Mouse (Mus musculus) myocyte (in vitro differentiated cells): Measurements from ENCODE around the gene Nol4l. TPM values are rescaled to one million over a fixed set of nuclear protein-coding genes. Genes with fewer than 3 reads are reported as not detected.
"Not testable (repeated sequence)": the region's sequence is repeated elsewhere in the genome, so short reads cannot be mapped to it uniquely, and the experiment has no call there.

Source experiments
- H3K27me3 ChIP-seq: one replicate; pipeline ENCODE4 v1.6.1; 2011; ENCODE audit not compliant: control insufficient read depth, insufficient read depth, insufficient read length
- H3K36me3 ChIP-seq: one replicate; pipeline ENCODE4 v1.6.1; 2011; ENCODE audit not compliant: control insufficient read depth, insufficient read depth
- H3K4me2 ChIP-seq: one replicate; pipeline ENCODE4 v1.6.1; 2011; ENCODE audit warnings: low read depth, control low read depth
- H3K4me3 ChIP-seq: one replicate; pipeline ENCODE4 v1.5.1; 2011; ENCODE audit warnings: mild to moderate bottlenecking, control low read depth, moderate library complexity
- H3K79me2 ChIP-seq: one replicate; pipeline ENCODE4 v1.6.1; 2011; ENCODE audit not compliant: control insufficient read depth, insufficient read depth
- H3ac ChIP-seq: one replicate; pipeline ENCODE4 v1.6.1; 2011; ENCODE audit not compliant: control insufficient read depth, insufficient read length
- CEBPB ChIP-seq: IDR thresholded peaks from 2 replicates; pipeline ENCODE4 v1.6.1; 2011; ENCODE audit warnings: mild to moderate bottlenecking, moderate library complexity; ENCODE audit not compliant: poor library complexity, insufficient read depth, severe bottlenecking
- E2F4 ChIP-seq: IDR thresholded peaks from one replicate; pipeline ENCODE4 v1.6.1; 2011; ENCODE audit warnings: mild to moderate bottlenecking, control low read depth, moderate library complexity; ENCODE audit not compliant: insufficient read depth
- MAX ChIP-seq: IDR thresholded peaks from one replicate; pipeline ENCODE4 v1.6.1; 2011; ENCODE audit warnings: low read depth, mild to moderate bottlenecking, control low read depth
- MYOD1 ChIP-seq, 3 experiments: IDR thresholded peaks; one replicate each; pipeline ENCODE4 v1.6.1; 2011; ENCODE audit warnings: control low read depth in 2 of 3, low read depth in 2 of 3, mild to moderate bottlenecking in 2 of 3, moderate library complexity in 1 of 3; ENCODE audit not compliant: insufficient read length in 2 of 3, control insufficient read depth in 1 of 3
- MYOG ChIP-seq, 3 experiments: IDR thresholded peaks; one replicate each; pipeline ENCODE4 v1.6.1; 2011; ENCODE audit warnings: control low read depth in 2 of 3, low read depth in 2 of 3, mild to moderate bottlenecking in 2 of 3; ENCODE audit not compliant: insufficient read length in 2 of 3, control insufficient read depth in 1 of 3, insufficient read depth in 1 of 3
- POLR2A ChIP-seq: IDR thresholded peaks from one replicate; pipeline ENCODE4 v1.6.1; 2011; ENCODE audit warnings: low read depth, mild to moderate bottlenecking, control low read depth, moderate library complexity; ENCODE audit not compliant: insufficient read length
- POLR2AphosphoS2 ChIP-seq: IDR thresholded peaks from one replicate; pipeline ENCODE4 v1.6.1; 2011; ENCODE audit warnings: low read depth, control low read depth; ENCODE audit not compliant: insufficient read length
- REST ChIP-seq: IDR thresholded peaks from one replicate; pipeline ENCODE4 v1.6.1; 2011; ENCODE audit warnings: mild to moderate bottlenecking, control low read depth, moderate library complexity; ENCODE audit not compliant: insufficient read depth, insufficient read length
- SRF ChIP-seq: IDR thresholded peaks from one replicate; pipeline ENCODE4 v1.6.1; 2011; ENCODE audit warnings: low read depth; ENCODE audit not compliant: control insufficient read depth, insufficient read length
- TCF12 ChIP-seq: IDR thresholded peaks from one replicate; pipeline ENCODE4 v1.6.1; 2011; ENCODE audit warnings: mild to moderate bottlenecking, control low read depth; ENCODE audit not compliant: poor library complexity, insufficient read depth, severe bottlenecking
- TCF3 ChIP-seq: IDR thresholded peaks from one replicate; pipeline ENCODE4 v1.6.1; 2011; ENCODE audit warnings: low read depth, control low read depth; ENCODE audit not compliant: insufficient read length
- USF1 ChIP-seq: IDR thresholded peaks from one replicate; pipeline ENCODE4 v1.6.1; 2011; ENCODE audit warnings: low read depth, mild to moderate bottlenecking, control low read depth, moderate library complexity
- polyA plus RNA-seq: library from polyadenylated mRNA; unstranded; fragments of >200 nt; fragmentation: generic; extraction: Trizol; gene quantifications from one replicate; pipeline ENCODE4 v1.2.1, GENCODE M21; 2012; ENCODE audit warnings: missing spikeins

Gene Nol4l
- polyA plus RNA-seq, 1 experiment: 0.44 TPM

DNA sequence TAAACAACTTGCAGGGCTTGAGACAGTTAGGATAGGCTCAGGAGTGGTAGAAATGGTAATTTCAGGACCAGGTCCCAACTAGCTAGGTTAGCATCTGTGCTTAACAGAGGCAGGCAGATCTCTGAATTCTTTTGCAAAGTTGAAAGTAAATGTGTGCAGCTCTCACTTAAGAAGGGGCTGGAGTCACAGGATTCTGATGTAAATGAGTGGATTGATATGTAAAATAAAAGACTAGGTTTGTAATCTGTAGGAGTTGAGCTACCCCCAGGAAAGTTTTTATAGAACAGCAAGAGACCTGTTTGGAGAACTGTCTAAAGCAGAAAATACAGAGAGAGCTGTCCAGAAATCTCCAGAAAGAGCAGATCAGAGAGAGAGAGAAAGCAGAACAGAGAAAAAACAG lies 158.9 kb downstream of the Nol4l start:
- Histone ChIP-seq H3K36me3 (peaks cover 31% of the 10 kb centered on the region), H3ac (no peak overlapping the region), H3K27me3 (no peaks in the 10 kb centered on the region), H3K4me3 (no peak overlapping the region), H3K79me2 (peaks cover 77% of the 10 kb centered on the region), H3K4me2 (no peak overlapping the region)
- TF ChIP-seq SRF: no peak
- no peak for TF ChIP-seq E2F4
- TF ChIP-seq TCF3: no peak
- no peak for TF ChIP-seq USF1
- TF ChIP-seq CEBPB: no peak
- no peak for TF ChIP-seq MAX
- TF ChIP-seq POLR2AphosphoS2: no peak
- no peak for TF ChIP-seq MYOG (IDR thresholded peaks at IDR 0.05; ENCODE audit: control insufficient read depth in 1 of 3, insufficient read depth in 1 of 3, insufficient read length in 2 of 3, low read depth in 2 of 3)
- no peak for TF ChIP-seq MYOD1 (IDR thresholded peaks at IDR 0.05; ENCODE audit: control insufficient read depth in 1 of 3, insufficient read length in 2 of 3, low read depth in 2 of 3)
- TF ChIP-seq POLR2A: no peak
- no peak for TF ChIP-seq TCF12
- TF ChIP-seq REST: no peak

DNA sequence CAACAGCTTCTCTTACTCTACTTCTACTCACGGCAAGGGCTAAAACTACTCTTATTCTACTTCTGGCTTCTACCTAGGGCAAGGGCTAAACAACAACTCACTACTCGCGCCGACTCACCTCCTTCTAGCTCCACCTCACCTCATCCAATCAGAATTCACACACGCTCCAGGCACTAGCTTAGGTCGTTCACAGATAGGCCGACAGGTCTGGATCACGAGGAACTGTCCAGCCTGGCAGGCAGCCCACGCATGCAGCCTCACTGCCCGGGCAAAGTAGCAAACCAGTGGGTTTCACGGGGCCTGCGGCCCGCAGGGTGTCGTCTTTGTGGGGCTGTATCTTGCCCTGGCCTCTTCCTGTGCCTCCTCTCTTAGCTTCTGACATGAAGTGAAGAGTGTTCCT lies 165.2 kb downstream of the Nol4l start:
- H3K4me2 ChIP-seq, H3K4me3 ChIP-seq, H3ac ChIP-seq, H3K27me3 ChIP-seq: not testable (repeated sequence)
- Histone ChIP-seq H3K36me3 (peaks cover 61% of the 10 kb centered on the region), H3K79me2 (peaks cover 56% of the 10 kb centered on the region)

- Histone ChIP-seq H3K4me2 (no peak overlapping the region), H3ac (no peak overlapping the region), H3K36me3 (peaks cover 65% of the 10 kb centered on the region), H3K27me3 (no peaks in the 10 kb centered on the region), H3K79me2 (peaks cover 57% of the 10 kb centered on the region), H3K4me3 (no peak overlapping the region)
- TF ChIP-seq TCF12 (no peak), USF1 (no peak), SRF (no peak), POLR2AphosphoS2 (no peak), CEBPB (no peak), MAX (no peak), TCF3 (no peak), POLR2A (no peak), E2F4 (no peak), MYOG (IDR thresholded peaks at IDR 0.05; ENCODE audit: control insufficient read depth in 1 of 3, insufficient read depth in 1 of 3, insufficient read length in 2 of 3, low read depth in 2 of 3) (no peak), REST (no peak), MYOD1 (IDR thresholded peaks at IDR 0.05; ENCODE audit: control insufficient read depth in 1 of 3, insufficient read length in 2 of 3, low read depth in 2 of 3) (no peak)
Measured at GRCm38 (mm10) chr2:153361101-153361710, 168.6 kb downstream of the Nol4l start.

Other genes starting within 250 kb of the Nol4l start
- 10.8 TPM for gene Kif3b, start 238.6 kb downstream of the Nol4l start, polyA plus RNA-seq
- gene Asxl1, start 184.1 kb downstream of the Nol4l start, polyA plus RNA-seq: 15.4 TPM
- not detected for gene 4930404H24Rik, start 37.2 kb downstream of the Nol4l start, polyA plus RNA-seq
- gene Commd7, start 102.8 kb upstream of the Nol4l start, polyA plus RNA-seq: 22.3 TPM
- gene Dnmt3b, start 119.5 kb upstream of the Nol4l start, polyA plus RNA-seq: 0.62 TPM
- not detected for gene Dnmt3c, start 166.7 kb upstream of the Nol4l start, polyA plus RNA-seq
- gene Mapre1, start 211.3 kb upstream of the Nol4l start, polyA plus RNA-seq: 60.5 TPM
- gene Efcab8, start 250.0 kb upstream of the Nol4l start, polyA plus RNA-seq: 0.04 TPM